Mouse (Mus musculus) limb, embryonic 12.5 days (tissue): ENCODE results near the gene Tbc1d14. TPM values are rescaled to one million over a fixed set of nuclear protein-coding genes. Genes with fewer than 3 reads are reported as not detected.

Source experiments
- ATAC-seq: fragments of 200-750 bp; cut with Nextera tagmentation; 2 replicates; pipeline ENCODE4 v1.8.0; 2017; ENCODE audit warnings: low read depth, moderate TSS enrichment; ENCODE audit not compliant: insufficient number of reproducible peaks, insufficient read depth, low FRiP score, low TSS enrichment
- H3K27ac ChIP-seq: fragments of 300-500 bp; sonication (generic); 2 replicates; pipeline ENCODE4 v1.5.1; 2016; ENCODE audit warnings: mild to moderate bottlenecking, moderate library complexity
- H3K27me3 ChIP-seq: fragments of 300-500 bp; sonication (generic); 2 replicates; pipeline ENCODE4 v1.6.1; 2016; ENCODE audit warnings: mild to moderate bottlenecking, moderate library complexity
- H3K36me3 ChIP-seq: fragments of 300-500 bp; sonication (generic); 2 replicates; pipeline ENCODE4 v1.6.1; 2016; ENCODE audit warnings: mild to moderate bottlenecking, moderate library complexity
- H3K4me1 ChIP-seq: fragments of 300-500 bp; sonication (generic); replicated peaks from 2 replicates; pipeline ENCODE4 v1.6.1; 2016
- H3K4me2 ChIP-seq: fragments of 300-500 bp; sonication (generic); 2 replicates; pipeline ENCODE4 v1.6.1; 2016; ENCODE audit warnings: mild to moderate bottlenecking, moderate library complexity
- H3K4me3 ChIP-seq: fragments of 300-500 bp; sonication (generic); replicated peaks from 2 replicates; pipeline ENCODE4 v1.5.1; 2016; ENCODE audit warnings: mild to moderate bottlenecking
- H3K9ac ChIP-seq: fragments of 300-500 bp; sonication (generic); replicated peaks from 2 replicates; pipeline ENCODE4 v1.6.1; 2016; ENCODE audit warnings: mild to moderate bottlenecking, moderate library complexity
- H3K9me3 ChIP-seq: fragments of 300-500 bp; sonication (generic); 2 replicates; pipeline ENCODE4 v1.6.1; 2016; ENCODE audit warnings: mild to moderate bottlenecking, moderate library complexity
- WGBS: fragments of 180-500 bp; shearing (Covaris S2); methylation state at CpG from one replicate; pipeline ENCODE4 v1.1.7; 2016; 5-methylcytosine and 5-hydroxymethylcytosine counted together
- polyA plus RNA-seq: library from polyadenylated mRNA; unstranded; fragments of >200 nt; fragmentation: Nextera tagmentation; extraction: Ambion mirVana; gene quantifications from 2 replicates; pipeline ENCODE4 v1.2.1, GENCODE M21; 2016

Gene Tbc1d14
- polyA plus RNA-seq, 1 experiment from 2014 or later, result 42.3 TPM

GRCm38 (mm10) chr5:36553886-36554285 lies 39.2 kb downstream of the Tbc1d14 start:
- Histone ChIP-seq H3K9me3 (no peaks in the 10 kb centered on the region), H3K36me3 (no peaks in the 10 kb centered on the region), H3K9ac (no peak overlapping the region), H3K27me3 (no peaks in the 10 kb centered on the region), H3K27ac (no peak overlapping the region), H3K4me1 (peaks cover 18% of the 10 kb centered on the region), H3K4me3 (no peak overlapping the region), H3K4me2 (no peak overlapping the region)
- 87% methylated on average over 4 of the region's 4 CpGs for WGBS
- no peak for ATAC-seq

DNA sequence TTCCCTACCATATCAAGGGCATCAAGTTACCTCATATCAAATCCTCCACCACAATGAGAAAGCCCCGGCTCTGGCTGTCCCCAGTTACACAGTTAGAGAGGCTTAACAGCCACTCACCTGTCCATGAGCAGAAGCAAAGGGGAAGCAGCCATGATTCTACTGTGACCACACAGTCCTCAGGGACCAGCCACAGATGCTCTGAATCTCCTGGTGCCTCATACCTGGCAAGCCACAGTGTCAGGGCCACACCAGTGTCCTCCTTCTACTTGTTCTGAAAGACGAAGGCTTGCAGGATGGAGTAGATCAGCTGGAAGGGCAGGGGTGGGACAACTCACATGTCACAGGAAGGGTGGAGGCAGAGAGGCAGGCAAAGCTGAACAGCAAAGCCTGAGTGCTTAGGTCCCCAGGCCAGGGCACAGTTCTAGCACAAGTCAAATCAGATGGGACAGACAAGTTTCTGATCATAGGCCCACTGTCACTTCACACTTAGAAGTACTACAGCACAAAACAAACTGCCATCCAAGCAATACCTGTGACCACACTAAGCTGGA lies 39.9 kb downstream of the Tbc1d14 start:
- ATAC-seq, result no peak

DNA sequence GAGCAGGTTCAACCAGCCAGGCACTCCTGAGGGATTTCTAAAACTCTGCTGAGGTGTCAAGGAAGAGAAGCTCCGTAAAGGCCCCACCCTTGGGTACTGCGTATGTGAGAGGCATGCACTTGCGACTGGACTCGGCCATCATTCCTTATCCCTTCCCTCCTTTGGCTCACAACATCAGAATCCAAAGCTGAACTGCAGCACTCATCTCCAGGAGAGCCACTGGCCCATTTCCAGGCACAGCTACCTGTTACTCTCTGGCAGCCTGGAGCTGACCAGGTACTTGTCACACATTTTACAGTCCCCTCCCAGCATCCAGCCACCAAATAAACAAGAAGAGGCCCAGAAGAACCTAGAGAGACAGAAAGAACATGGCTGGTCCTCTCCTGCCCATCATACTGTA lies 40.7 kb downstream of the Tbc1d14 start:
- H3K9ac ChIP-seq, result no peak overlapping the region
- no peak for ATAC-seq
- 91% methylated on average over 4 of the region's 4 CpGs for WGBS

More for the DNA sequence above, 39.9 kb downstream of the Tbc1d14 start:
- Histone ChIP-seq H3K36me3 (no peaks in the 10 kb centered on the region), H3K27me3 (no peaks in the 10 kb centered on the region), H3K4me2 (no peak overlapping the region), H3K9me3 (no peaks in the 10 kb centered on the region), H3K4me3 (no peak overlapping the region), H3K27ac (no peak overlapping the region), H3K9ac (no peak overlapping the region), H3K4me1 (peaks cover 18% of the 10 kb centered on the region)
- 69% methylated on average over 2 of the region's 2 CpGs for WGBS

GRCm38 (mm10) chr5:36549243-36549642 lies 43.8 kb downstream of the Tbc1d14 start:
- no peak overlapping the region for H3K9ac ChIP-seq
- ATAC-seq, result no peak
- H3K4me1 ChIP-seq, result peaks cover 6% of the 10 kb centered on the region
- no peaks in the 10 kb centered on the region for H3K9me3 ChIP-seq
- WGBS, result 66% methylated on average over 6 of the region's 6 CpGs
- H3K27ac ChIP-seq, result no peak overlapping the region
- H3K36me3 ChIP-seq, result no peaks in the 10 kb centered on the region
- no peak overlapping the region for H3K4me2 ChIP-seq
- H3K27me3 ChIP-seq, result no peaks in the 10 kb centered on the region
- H3K4me3 ChIP-seq, result no peak overlapping the region

More for the DNA sequence above, 40.7 kb downstream of the Tbc1d14 start:
- no peak overlapping the region for H3K4me2 ChIP-seq
- H3K27me3 ChIP-seq, result no peaks in the 10 kb centered on the region
- no peak overlapping the region for H3K4me3 ChIP-seq
- H3K9me3 ChIP-seq, result no peaks in the 10 kb centered on the region
- no peaks in the 10 kb centered on the region for H3K36me3 ChIP-seq
- H3K27ac ChIP-seq, result no peak overlapping the region
- H3K4me1 ChIP-seq, result peaks cover 14% of the 10 kb centered on the region

DNA sequence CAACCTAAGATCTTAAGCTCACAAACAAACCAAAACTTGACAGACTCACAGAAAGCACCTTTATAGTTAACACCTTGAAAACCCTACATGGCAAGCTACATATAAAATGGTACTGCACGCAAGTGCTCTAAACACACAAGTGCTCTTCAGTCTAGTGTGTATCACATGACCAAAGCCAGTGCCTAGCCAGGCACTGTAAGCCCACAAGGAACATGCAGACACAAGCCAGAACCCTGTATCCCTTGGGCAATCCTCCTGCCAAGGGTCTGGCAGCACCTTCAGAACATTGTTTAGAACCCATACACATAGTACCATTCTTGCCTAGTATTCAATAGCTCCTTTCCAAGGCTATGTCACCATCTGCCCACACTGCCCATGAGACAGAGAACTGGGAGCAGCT lies 48.3 kb downstream of the Tbc1d14 start:
- no peaks in the 10 kb centered on the region; the same call in 1 of the 2 replicates for H3K4me1 ChIP-seq
- H3K9me3 ChIP-seq, result no peaks in the 10 kb centered on the region
- no peaks in the 10 kb centered on the region for H3K27me3 ChIP-seq
- H3K4me3 ChIP-seq, result no peak overlapping the region
- no peak for ATAC-seq
- no peak overlapping the region for H3K9ac ChIP-seq
- 94% methylated on average over 1 of the region's 1 CpGs for WGBS
- no peak overlapping the region for H3K4me2 ChIP-seq
- H3K36me3 ChIP-seq, result no peaks in the 10 kb centered on the region
- H3K27ac ChIP-seq, result no peak overlapping the region

- Histone ChIP-seq H3K4me1 (no peaks in the 10 kb centered on the region; the same call in 1 of the 2 replicates), H3K9me3 (no peaks in the 10 kb centered on the region), H3K4me3 (no peak overlapping the region), H3K27me3 (no peaks in the 10 kb centered on the region), H3K36me3 (no peaks in the 10 kb centered on the region), H3K9ac (no peak overlapping the region), H3K27ac (no peak overlapping the region), H3K4me2 (no peak overlapping the region)
- WGBS, result 78% methylated on average over 2 of the region's 2 CpGs
- ATAC-seq, result no peak
Observed at GRCm38 (mm10) chr5:36540928-36541327, 52.1 kb downstream of the Tbc1d14 start.

DNA sequence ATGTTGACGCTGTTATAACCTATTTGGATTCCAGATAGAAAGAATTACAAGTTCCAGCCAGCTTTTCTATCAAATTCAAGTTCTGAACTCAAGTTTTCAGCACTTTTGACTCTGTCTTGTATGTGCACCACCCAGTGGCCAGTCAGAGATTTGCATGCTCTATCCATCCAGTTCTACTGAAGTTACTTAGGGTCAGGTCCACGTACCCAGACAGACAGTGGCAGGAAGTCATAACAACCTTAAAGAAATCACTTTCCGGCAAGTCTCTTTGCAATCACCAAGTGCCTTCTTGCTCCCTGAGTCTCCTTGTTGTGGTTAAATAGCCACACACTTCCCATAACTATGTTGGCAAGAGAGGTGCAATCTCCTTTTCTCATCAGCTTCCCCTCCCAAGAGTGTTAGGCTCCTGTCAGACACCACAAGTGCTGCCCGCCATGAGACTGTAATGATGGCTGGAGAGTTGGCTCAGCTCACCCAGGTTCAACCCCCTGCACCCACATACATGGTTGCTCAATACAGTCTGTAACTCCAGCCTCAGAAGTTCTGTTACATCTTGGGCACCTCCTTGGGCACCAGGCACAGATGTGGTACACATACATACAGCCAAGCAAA lies 54.4 kb downstream of the Tbc1d14 start:
- no peak for ATAC-seq
- Histone ChIP-seq H3K4me2 (no peak overlapping the region), H3K36me3 (no peaks in the 10 kb centered on the region), H3K4me1 (no peaks in the 10 kb centered on the region), H3K9me3 (no peaks in the 10 kb centered on the region), H3K27me3 (no peaks in the 10 kb centered on the region), H3K27ac (no peak overlapping the region), H3K4me3 (no peak overlapping the region), H3K9ac (no peak overlapping the region)
- 42% methylated on average over 4 of the region's 4 CpGs for WGBS

- 86% methylated on average over 3 of the region's 3 CpGs for WGBS
- no peak for ATAC-seq
- no peak overlapping the region for H3K9ac ChIP-seq
Observed at GRCm38 (mm10) chr5:36536424-36536823, 56.7 kb downstream of the Tbc1d14 start.

DNA sequence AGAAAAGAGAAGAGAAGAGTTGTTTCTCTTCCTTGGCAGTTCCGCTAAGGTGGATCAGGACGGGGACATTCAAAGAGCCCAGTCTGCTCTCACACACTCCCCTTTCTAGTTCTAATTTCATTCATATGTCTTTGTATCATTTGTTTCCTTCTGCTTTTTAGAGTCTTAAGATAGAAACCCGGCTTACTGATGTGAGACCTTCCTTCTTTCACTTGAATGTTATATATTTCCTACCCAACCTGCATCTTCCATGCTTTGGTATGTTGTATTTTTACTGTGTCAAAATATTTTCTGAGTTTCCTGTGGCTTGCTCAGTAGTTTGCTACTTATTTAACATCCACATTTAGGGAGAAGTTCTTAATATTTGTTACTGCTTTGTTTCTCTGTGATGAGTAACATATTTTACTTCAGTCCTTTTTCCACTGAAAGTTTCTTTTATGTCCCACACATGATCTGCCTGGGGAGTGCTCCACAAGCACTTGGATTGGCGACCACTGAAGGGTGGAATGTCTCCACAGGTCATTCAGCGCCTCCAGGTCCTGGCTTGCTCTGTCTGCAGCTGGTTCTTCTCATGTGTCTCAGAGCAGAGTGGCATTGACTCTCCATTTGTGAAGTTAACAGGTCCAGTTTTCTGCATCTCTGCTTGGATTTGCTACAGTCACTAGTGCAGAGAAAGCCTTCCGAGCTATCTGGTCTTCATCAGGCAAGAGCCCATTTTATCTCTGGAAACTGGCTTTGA lies 57.5 kb downstream of the Tbc1d14 start:
- Histone ChIP-seq H3K27me3 (no peaks in the 10 kb centered on the region), H3K4me1 (no peaks in the 10 kb centered on the region), H3K27ac (no peak overlapping the region), H3K36me3 (no peaks in the 10 kb centered on the region), H3K9me3 (no peaks in the 10 kb centered on the region), H3K4me3 (no peak overlapping the region), H3K4me2 (no peak overlapping the region), H3K9ac (no peak overlapping the region)
- 82% methylated on average over 6 of the region's 6 CpGs for whole genome bisulfite sequencing
- no peak for ATAC-seq

More at GRCm38 (mm10) chr5:36536424-36536823, 56.7 kb downstream of the Tbc1d14 start:
- no peaks in the 10 kb centered on the region for H3K36me3 ChIP-seq
- H3K4me1 ChIP-seq, result no peaks in the 10 kb centered on the region
- no peaks in the 10 kb centered on the region for H3K27me3 ChIP-seq
- H3K4me3 ChIP-seq, result no peak overlapping the region
- no peaks in the 10 kb centered on the region for H3K9me3 ChIP-seq
- no peak overlapping the region for H3K27ac ChIP-seq
- no peak overlapping the region for H3K4me2 ChIP-seq

DNA sequence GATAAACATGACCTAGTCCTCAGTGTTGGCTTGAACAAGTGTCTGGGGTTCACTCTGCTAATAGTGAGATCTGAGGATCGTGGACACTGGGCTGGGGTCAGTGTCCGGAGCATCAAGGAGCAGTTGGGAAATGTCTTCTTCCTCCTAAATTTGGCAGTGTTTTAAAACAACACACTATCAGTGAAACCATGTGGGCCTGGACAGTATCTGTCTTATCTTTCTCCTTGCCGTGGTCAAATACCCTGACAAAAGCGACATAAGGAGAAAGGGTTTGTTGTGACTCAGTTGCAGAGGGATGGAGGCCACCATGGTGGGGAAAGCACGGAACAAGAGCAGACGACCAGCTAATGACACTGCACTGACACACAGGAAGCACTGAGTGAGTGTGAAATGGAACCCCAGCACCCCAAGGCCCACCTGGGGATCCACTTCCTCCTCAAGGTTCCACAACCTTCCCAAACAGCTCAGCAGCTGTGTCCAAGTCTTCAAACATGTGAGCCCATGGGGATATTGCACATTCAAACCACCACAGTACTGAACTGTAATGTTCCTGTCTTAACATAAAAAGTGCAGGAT lies 58.5 kb downstream of the Tbc1d14 start:
- 80% methylated on average over 6 of the region's 6 CpGs for WGBS
- no peak for ATAC-seq

DNA sequence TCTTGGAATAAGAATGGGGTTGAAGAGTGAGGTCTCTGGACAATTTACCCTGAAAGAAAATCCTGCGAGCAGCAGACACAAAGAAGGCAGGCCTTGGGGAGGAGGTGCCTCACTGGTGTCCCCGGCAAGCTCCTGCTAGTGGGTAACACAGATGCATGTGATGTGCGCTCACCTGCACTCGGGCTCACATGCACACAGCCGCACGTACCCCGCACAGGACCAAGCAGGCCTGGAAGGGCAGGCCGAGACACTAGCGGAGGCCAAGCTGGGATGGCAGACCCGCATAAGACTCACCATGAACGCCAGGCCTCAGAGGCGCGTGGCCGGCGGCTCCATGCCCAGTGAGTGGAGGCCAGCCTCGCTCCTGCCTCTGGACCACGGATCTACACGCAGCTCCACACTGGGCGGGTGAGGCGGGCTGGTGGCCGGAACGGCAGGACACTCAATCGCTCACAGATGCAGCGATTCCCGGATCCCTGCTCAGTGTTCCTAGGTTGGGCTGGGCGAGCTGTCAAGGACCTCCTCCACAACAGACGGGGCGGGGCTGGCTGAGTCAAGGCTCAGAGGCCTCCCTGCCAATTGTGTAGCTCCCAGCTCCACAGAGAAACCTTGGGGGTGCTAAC lies 62.8 kb downstream of the Tbc1d14 start:
- ATAC-seq, result peak; percentile 98
- under 1% methylated on average over 28 of the region's 28 CpGs for WGBS

More for the DNA sequence above, 58.5 kb downstream of the Tbc1d14 start:
- H3K9me3 ChIP-seq, result no peaks in the 10 kb centered on the region
- H3K27ac ChIP-seq, result no peak overlapping the region
- H3K9ac ChIP-seq, result no peak overlapping the region
- no peak overlapping the region for H3K4me2 ChIP-seq
- no peaks in the 10 kb centered on the region for H3K27me3 ChIP-seq
- no peak overlapping the region for H3K4me3 ChIP-seq
- no peaks in the 10 kb centered on the region for H3K36me3 ChIP-seq
- H3K4me1 ChIP-seq, result peaks cover 4% of the 10 kb centered on the region

More for the DNA sequence above, 62.8 kb downstream of the Tbc1d14 start:
- H3K4me3 ChIP-seq, result peak overlapping the region; percentile 79
- H3K27me3 ChIP-seq, result no peaks in the 10 kb centered on the region
- no peaks in the 10 kb centered on the region for H3K9me3 ChIP-seq
- peak overlapping the region; percentile 80 for H3K27ac ChIP-seq
- peak overlapping the region; percentile 83 for H3K9ac ChIP-seq
- H3K4me1 ChIP-seq, result peaks cover 15% of the 10 kb centered on the region
- H3K36me3 ChIP-seq, result no peaks in the 10 kb centered on the region
- H3K4me2 ChIP-seq, result peak overlapping the region; percentile 86
